16 mouse cellular contexts compared by ENCODE assay signal in the genomic region with DNA sequence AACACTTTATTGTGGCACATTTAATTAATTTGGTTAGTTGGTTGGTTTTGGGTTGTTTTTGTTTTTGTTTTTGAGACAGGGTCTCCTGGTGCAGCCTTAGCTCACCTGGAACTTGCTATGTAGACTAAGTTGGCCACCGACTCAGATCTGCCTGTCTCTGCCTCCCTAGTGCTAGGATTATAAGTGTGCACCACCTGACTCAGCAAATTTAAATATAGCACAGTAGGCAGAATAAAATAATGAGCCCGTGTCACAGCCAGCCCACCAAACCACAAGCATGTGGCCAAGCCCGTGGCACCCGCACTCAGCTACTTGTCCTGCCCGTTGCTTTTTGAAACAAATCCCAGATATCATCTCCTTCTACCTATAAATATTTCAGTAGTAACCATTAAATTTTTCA.
"Had no signal": no experiment of that assay in that cellular context is flagged by ENCODE, and none has a peak within 500 bp of the region (broad histone marks: within the 10 kb centered on the region; RNA-seq: fewer than 3 reads in every experiment).

No protein-coding gene starts in this region.

- H3K9me3 ChIP-seq: lung, embryonic 15.5 days; megakaryocyte, embryonic 14.5 days; midbrain, embryonic 13.5 days; midbrain, embryonic 15.5 days; neural tube, embryonic 12.5 days had no signal

- H3K27ac ChIP-seq: lung, embryonic 15.5 days; macrophage; midbrain, embryonic 13.5 days; midbrain, embryonic 15.5 days; neural tube, embryonic 12.5 days had no signal

- DNase-seq: liver, postnatal 0 days; lung, adult 2 months; lung, postnatal 14 days; lung, postnatal 36 days; right cerebral cortex, postnatal 25 days; right cerebral cortex, postnatal 4 days; spleen, adult 18-20 months; thymus, adult 18-20 months; thymus, postnatal 14 days; thymus, postnatal 36 days had no signal

- H3K9ac ChIP-seq: liver, postnatal 0 days; lung, embryonic 15.5 days; midbrain, embryonic 13.5 days; midbrain, embryonic 15.5 days; neural tube, embryonic 12.5 days had no signal

- H3K36me3 ChIP-seq: lung, embryonic 15.5 days; midbrain, embryonic 13.5 days; midbrain, embryonic 15.5 days; neural tube, embryonic 12.5 days had no signal

- H3K4me3 ChIP-seq: lung, embryonic 15.5 days; megakaryocyte, embryonic 14.5 days; midbrain, embryonic 13.5 days; midbrain, embryonic 15.5 days; neural tube, embryonic 12.5 days had no signal

- H3K4me1 ChIP-seq: lung, embryonic 15.5 days; midbrain, embryonic 13.5 days; midbrain, embryonic 15.5 days; neural tube, embryonic 12.5 days had no signal
